Mouse (Mus musculus) layer of hippocampus, postnatal 14 days (tissue): ENCODE measurements around the gene Nkx6-1. TPM values are rescaled to one million over a fixed set of nuclear protein-coding genes. Genes with fewer than 3 reads are reported as not detected.

Experiments
- DNase-seq, 2 experiments: peaks; one replicate each; pipeline ENCODE4 v3.0.0; 2021 to 2022; ENCODE audit warnings: low spot score in 2 of 2, mixed read lengths in 1 of 2
- long read RNA-seq, 2 experiments: library from polyadenylated mRNA; stranded (forward); transcript quantifications; one replicate each; pipeline ENCODE4 v2.0.0; 2021
- total RNA-seq, 2 experiments: library from RNA; stranded (reverse); gene quantifications; 2 replicates each; pipeline ENCODE4 v1.2.3; 2021

Nkx6-1 gene
- total RNA-seq = under 1 TPM; 0.48 to 0.60 TPM
- long read RNA-seq, experiment 1 = 0 reads
- long read RNA-seq, experiment 2, partial matches to known transcripts = 0 of 1 reads
- long read RNA-seq, experiment 2, other reads (novel, unspliced or antisense) = 0 of 1 reads

DNA sequence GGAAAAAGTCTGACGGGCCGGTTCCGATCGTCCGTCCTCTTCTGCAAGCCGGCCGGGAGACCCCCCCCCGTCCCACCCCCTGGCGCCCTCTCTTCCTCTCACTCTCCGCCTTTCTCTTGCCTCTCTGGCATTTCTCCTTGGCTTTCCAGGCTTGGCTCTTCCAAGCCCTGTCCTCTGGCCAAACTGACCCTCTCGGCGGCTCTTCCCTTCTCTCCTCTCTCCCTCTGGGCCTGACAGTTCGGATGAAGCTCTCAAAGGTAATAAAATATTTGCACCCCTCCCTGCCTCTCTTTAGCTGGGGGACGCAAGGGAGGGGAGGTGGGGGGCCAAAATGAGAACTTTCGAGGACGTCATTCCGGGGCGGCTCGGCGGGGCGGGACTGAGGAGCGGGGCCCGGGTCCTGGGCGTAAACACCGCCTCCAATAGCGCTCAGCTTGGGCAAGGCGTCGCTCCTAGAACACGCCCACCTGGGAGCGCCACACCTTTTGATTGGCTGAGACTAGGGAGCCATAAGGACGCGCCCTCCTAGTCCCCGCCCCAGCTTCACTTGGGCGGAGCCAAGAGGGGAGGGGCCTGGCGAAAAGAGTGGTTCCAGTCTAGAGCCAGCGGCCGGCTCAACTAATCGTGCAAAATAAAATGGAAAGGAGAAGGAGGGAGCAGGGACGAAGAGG is at the start of gene Nkx6-1:
Gene Nkx6-1 (minus strand): TSS at position 52 of the 671 bp plus-strand sequence.
- DNase-seq = no peak

DNA sequence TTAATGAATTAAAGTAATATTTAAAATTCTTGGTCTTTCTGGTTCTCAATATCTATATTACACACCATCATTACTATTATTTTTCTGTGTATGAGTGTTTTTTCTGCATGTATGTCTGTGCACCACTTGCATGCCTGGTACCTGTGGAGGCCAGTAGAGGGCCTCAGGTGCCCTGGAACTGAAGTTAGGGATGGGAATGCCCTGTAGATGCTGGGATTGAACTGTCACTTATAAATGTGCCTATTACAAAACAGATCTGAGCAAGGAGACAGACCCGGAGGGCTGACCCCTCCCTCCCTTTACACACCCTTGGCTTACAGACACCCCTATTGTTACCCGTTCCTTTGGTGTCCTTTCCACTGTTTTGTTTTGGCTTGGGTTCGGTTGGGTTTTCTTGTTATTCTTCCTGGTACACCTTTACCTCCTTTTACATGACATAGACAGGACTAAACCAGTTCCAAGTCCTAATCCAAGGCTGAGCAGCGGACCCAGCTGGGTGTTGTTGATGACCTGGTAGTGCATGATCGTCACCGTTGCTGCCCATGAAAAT is 48.3 kb upstream of the Nkx6-1 start:
- no peak for DNase-seq

DNA sequence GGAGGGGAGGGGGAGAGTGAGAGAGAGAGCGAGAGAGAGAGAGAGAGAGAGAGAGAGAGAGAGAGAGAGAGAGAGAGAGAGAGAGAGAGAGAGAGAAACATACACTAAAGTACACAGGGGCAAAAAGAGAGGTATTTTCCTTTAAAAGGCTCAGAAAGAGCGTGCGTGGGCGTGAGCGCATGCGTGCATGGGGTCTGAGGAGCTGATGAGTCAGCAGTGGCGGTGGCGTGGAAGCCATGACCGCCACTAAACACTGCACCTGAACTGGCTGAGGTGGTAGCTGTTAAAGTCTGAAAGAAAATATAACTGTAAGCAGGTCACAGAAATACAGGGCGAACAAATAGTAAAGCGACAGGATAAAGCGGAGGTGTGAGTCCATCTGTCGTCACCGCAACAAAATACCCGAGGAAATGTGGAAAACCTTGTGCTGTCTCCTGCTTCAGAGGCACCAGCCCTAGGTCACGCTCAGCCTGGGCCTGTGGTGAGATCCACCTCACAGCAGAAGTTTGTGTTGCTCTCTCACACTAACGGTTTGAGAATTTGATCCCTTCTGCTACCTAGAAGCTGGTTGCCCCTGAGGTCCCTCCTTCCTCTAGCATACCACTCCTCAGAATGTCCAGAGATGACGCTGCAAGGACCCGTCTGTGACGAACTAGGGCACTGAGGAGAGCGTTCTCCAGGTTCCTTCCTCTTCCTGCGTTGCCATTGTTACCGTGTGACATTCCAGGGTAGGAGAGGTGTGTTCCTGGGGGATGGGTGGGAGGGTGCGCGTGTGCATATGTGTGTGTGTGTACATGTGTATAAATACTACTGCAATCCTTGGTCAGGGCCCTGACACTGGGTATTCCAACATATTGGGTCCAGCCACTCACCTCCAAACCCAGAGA is 38.8 kb upstream of the Nkx6-1 start:
- DNase-seq = no peak

DNA sequence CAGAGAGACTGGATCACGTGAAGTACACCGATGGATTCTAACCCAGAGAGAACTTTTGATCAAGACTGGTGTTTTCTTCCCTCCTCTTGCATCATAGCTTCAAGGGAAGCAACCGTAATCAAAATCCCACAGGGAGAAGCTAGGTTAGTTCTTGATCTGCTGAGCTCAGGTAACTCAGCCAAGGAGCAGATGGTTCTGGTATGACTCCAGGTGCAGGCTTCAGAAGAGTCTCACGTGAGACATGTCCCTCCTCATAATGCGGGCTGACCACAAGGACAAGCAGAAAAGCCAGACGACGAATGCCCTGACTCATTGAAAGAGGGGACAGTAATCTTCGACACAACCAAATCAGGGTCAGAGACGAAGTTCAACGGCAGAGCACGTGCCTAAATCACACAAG is 37.8 kb upstream of the Nkx6-1 start:
- DNase-seq = no peak

DNA sequence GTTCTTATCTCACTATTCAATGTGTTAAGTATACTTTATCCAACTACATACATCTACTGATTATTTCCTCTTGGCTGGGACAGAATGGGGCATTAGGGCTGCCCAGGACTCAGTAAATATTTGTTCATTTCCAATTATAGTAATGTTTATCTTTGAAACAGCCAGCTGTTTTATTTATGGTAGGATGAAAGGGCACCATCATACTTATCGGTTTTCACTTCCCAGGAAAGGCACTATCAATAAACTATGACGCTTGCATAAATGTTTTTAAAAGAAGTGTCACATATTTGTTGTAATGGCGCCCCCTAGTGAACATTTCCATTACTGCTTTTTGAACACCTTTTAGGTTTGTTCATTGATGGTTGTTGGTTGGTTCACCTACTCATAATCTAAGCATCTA is 35.8 kb upstream of the Nkx6-1 start:
- DNase-seq = peak in 1 of 2 experiments; percentile 43

DNA sequence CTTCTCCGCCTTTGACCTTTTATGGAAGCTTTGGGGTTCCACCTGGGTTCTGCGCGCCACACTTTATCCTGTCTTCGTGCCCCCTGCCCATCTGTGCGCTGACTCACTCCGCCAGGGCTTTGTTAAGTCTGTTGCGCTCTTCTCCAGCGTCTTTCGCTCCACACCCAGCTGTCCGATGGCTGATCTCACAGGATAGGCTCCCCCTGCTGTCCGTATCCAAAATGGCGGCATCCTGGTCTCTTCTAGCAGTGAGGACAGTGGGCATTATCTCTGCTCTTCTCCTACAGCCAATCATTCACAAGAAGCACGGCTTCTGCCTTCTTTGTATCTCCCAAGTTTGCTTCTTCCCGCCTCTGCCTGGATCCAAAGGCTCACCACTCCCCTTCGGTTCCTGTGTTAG is 23.8 kb upstream of the Nkx6-1 start:
- peak in 1 of 2 experiments; percentile 5 for DNase-seq

DNA sequence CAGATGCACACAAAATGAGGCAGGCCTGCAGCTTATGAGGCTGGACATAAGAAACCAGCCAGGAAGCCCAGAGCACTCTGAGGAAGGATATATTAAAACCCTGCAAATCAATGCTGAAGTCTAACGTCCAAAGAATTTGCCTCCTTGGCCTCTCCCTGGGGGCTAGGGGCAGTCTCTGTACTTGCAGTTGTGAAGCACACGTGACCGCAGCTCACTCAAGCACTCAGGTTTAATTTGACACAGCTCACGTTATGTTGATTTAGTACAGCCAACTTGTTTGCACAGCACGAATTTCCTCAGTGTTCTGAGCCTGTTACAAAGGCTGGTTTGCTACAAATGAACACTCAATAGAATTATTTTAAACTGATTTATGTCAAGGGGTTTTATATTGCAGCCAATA is 18.5 kb upstream of the Nkx6-1 start:
- no peak for DNase-seq

DNA sequence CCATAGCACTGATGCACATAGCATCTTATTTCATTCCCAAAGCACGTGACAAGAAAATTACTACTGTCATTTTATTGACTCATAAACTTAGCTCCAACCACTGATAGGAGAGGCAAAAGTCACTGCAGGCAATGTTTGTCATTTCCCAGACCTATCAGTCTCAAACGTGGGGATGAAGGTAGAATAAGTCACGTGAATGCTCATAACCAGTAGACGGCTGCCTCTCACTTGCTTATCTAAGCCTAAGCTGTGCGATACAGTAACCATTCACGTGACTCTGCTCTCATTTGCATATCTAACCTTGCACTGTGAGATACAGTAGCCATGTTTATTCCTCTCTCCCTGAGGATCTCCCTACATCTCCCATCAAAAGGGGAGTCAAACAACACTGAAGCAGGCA is 15.5 kb upstream of the Nkx6-1 start:
- no peak for DNase-seq

DNA sequence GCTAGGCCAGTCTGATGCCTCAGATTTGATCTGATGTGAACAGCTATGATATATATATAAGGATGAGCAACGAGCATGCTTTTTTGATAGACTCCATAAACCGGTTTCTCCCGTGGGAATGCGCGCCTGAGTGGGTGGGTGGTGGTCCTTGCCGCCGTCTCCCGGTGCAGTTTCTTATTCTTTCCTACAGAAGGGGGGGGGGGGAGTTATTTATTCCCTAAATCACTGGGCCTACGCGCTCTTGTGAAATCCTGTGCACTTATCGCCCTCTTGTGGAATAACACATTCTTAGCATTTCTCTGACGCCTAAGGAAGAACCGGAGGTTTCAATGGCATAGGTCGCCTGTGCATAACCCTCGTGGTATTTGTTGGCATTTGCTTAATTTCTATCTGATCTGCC is 4.6 kb upstream of the Nkx6-1 start:
- peak in 1 of 2 experiments; percentile 64 for DNase-seq

DNA sequence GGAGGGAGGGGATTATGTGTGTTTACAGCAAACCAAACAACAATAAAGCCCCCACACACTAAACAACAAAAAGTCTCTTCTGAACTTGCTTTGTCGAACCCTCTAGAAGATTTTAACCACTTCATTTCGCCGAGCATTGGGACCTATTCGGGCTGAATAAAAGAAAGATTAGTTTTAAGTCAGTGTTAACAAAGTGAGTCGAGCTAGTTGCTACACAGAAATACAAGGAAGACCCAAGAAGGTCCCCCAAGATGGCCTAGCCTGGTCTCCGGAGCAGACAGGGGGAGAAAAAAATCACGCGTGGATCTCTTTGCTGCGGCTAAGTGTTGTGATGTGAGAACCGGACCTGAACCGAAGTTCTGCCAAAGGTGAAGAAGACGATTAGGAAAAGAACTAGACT is 3.7 kb upstream of the Nkx6-1 start:
- no peak for DNase-seq

DNA sequence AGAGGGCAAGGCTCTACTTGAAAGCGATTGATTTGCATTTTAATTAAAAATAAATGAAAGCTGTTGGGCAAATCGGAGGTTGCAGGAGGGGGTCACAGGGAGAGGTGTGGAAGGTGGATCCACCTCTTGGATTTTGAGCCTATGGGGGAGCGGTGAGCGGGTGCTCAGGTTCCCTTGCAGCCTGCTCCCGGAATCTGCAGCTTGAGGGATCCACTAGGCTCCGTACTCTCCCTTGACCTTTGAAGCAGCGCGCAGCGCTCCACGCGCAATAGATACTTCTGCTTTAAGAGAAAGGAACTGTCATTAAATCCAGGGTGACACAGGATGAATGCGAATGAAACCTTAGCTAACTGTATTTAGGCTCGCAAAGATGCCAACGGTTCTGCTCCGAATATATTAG is 3.2 kb upstream of the Nkx6-1 start:
- no peak for DNase-seq

DNA sequence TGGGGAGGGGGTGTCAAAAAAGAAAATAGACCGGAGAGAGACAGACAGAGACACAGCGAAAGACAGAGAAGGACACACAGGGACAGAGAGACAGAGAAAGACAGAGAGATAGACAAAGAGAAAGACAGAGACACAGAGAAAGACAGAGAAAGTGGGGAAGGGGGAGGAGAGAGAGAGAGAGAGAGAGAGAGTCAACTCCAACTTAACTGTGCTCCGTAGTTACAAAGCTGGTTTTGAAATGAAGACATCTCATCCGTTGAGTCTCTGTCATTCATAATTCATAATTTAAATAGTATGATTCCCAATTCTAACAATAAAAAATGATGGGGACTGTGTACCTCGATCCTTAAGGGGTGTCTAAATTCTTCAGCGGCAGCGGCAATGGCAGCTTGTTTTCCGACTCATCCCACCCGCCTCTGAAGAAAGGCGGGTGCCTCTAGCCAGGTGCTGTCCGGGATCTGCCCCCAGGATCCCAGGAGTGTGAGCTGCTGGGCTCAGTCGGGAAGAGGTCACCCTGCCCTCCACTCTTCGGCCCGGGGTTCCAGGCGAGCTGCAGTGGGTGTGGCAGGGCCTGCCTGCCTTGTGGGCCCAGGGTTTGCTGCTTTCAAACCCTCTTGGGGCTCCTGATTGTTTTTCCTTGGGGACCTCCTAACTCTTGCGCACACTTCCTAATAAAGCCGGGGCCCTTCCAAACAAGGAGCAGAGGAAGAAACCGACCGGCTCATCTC is 2.6 kb upstream of the Nkx6-1 start:
- DNase-seq = no peak

DNA sequence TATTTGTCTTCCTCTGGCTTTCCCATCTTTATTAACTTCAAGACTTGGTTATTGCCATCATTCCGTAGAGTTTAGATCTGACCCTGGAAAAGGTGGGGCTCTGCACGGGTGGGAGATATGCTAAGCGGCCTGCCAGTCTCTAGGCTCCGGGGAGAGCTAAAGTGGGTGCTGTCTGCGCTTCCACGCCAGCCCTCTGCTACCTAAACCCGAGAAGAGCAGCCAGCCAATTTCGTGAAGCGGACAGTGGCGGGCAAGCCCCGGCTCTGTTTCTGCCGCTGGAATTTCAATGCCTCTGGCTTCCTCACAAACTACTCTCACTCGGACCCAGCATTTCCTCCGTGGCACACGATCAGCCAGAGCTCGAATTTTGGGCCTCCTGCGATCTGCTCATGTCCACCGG is 1.9 kb upstream of the Nkx6-1 start:
- DNase-seq = no peak

DNA sequence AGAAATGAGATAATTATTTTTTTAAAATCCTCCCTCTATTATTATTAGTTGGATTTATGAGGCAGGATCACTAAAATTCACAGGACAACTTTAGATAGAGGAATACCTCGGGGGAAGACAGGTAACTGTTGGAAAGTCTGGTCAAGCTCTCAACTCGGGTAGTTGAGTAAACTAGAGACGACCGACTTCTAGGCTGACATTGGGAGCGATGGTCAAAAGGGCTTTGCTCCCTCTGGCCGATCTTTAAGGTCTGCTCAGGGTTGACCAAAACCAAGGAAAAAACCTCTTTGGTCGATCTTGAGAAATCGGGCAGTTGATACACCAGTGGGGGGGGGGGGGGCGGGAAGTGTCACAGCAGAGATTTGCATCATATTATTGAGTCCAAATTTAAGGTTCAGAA is 1.3 kb upstream of the Nkx6-1 start:
- DNase-seq = no peak

DNA sequence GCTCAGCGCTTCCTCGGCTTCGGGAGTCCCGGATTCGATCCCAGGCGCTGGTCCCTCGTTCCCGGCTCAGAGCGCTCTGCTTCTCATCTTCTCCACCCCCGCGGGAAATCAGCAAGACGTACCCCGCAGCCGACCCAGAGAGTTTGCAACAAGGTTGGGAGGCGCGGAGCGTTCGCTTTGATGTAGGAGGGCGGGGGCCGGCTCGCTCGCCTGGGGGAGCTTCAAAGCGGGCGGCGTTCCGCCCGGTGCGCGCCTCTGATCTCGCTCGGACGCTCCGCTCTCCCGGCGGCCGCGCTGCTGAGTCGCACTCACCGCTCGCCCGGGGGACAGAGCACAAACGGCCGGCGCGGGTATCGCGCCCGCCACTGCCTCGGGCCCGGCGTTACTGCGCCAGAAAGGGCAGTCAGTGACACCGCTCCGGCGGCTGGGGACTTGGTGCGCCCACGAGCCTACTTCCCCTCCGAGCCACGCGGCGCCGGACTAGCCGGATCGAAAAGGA is 324 bp downstream of the Nkx6-1 start:
- no peak for DNase-seq

DNA sequence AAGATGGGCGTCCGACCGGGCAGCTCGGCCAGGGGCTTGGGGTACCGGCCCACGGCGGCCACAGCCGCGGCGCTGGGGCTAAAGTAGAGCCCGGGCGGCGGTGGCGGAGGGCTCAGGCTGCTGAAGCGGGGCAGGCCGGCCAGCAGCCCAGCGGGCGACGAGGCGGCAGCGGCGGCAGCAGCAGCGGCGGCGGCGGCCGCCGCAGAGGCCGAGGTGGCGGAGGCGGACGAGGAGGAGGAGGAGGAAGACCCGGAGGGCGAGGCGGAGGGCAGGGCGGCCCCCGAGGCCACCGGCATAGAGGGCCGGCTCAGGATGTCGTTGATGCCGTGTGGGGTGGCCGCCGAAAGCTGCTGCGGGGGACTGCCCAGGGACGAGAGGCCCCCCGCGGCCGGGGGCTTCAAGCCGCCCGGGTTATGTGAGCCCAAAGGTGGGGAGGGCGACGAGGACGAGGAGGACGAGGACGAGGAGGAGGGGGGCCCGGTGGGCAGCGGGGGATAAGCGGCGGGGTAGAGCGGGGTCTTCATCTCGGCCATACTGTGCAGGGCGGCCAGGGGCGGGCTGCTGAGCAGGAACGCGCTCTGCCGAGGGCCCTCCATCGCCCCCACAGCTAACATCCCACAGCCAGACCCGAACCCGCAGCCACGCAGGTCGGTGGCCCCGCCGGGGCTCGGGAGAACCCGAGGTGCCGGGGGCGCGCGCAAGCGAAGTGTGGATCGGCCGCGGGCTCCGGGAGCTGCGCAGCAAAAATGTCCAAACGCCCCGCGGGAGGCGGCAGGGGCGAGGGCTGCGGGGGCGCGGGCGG is 974 bp downstream of the Nkx6-1 start:
- DNase-seq = no peak

DNA sequence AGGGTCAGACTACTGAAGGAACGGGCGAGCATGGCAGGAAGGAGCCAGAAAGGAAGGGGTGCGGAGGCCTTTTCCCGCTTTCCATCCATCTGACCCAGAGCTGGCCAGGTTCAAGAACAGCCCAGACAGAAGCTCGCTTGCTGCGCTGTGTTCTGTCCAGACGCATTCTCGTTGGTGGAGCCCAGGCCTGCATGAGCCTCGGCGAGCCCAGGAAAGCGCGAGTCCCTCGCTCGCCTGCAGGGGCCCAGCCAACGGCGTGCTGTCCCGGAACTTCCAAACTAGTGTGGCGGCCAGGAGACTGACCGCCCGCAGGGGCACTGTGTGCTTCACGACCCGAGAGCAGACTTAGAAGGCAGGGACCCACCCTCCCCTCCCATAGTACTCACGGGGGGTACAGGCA is 1.6 kb downstream of the Nkx6-1 start:
- DNase-seq = no peak

DNA sequence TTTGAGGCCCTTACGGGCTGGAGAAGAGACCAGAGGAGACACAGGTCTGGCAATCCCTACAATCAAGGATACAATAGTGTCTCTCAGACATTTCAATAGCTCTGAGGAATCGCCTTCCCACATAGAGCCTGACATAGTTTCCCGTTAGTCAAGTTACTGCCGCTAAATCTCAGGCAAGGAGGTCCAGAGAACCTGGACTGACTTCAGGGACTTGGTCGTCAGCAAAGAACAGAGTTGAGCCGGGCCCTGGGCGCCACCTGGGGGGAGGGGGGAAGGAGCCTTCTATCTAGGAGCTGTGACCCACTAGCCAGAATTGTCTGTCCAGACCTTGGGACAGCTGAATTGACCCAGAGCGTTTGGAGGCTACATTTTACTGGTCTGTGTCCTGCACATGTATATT is 2.3 kb downstream of the Nkx6-1 start:
- DNase-seq = no peak

DNA sequence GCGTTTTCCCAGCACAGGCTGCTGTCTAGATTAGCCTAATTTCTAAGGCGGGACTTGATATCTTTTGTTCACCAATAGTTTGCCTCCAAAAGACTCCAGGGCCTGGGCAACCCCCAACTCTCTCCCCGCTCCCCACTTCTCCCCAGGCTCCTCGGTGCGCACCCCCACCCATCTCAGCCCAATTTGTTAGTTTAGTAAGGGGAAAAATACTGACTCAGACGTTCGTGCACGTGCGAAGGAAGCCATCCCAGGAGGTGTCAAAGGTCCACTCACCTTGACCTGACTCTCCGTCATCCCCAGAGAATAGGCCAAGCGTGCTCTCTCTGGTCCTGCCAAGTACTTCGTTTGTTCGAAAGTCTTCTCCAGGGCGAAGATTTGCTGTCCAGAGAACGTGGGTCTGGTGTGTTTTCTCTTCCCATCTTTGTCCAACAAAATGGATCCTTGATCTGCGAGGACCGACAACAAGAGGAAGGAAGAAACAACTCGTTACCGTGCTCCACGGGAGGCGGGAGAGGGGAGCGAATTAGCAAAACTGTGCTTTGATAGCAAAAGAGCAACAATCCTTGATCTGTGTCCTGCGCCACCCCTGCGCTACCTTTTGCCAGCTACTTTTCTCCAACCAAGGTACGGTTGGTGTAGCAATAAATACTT is 3.1 kb downstream of the Nkx6-1 start:
- no peak for DNase-seq

DNA sequence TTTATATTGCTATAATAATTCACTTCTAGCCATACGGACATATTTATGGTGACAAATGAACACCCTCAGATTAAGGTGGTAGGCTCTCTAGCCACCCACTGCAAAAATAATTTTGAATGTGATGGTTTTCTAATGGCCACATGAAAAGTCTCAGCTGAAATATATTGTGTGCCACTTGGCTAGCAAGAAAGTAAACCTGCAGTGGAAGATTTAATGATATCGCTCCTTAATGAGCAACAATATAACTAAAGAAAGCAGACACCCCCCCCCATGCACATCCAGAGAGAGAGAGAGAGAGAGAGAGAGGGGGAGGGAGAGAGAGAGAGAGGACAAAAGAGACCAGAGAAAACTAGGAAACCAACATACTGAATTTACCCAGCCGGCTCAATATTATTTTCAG is 4.1 kb downstream of the Nkx6-1 start:
- DNase-seq = no peak
